Mouse (Mus musculus) erythroblast, embryonic 14.5 days (primary cell): ENCODE measurements around the gene Ptprd.

ENCODE experiments used
- GATA1 ChIP-seq: IDR thresholded peaks from 2 replicates; pipeline ENCODE4 v1.6.1; 2012; ENCODE audit warnings: low read length, inconsistent platforms, mixed read lengths
- TAL1 ChIP-seq: IDR thresholded peaks from 3 replicates; pipeline ENCODE4 v1.6.1; 2012; ENCODE audit warnings: low read length, inconsistent platforms, mixed read lengths

- TF ChIP-seq GATA1 (no peak), TAL1 (no peak)
Observed at GRCm38 (mm10) chr4:76282886-76283285, 1928.9 kb downstream of the Ptprd start.
